Mouse (Mus musculus): ENCODE results near the gene P2ry4. TPM values are rescaled to one million over a fixed set of nuclear protein-coding genes. Genes with fewer than 3 reads are reported as not detected.

P2ry4 gene
- polyA plus RNA-seq, 1 experiment = not detected

GRCm38 (mm10) chrX:100599755-100600154 is 5.1 kb upstream of the P2ry4 start:
- H3K9me3 ChIP-seq = no peaks in the 10 kb centered on the region
- TF ChIP-seq GATA1 (IDR thresholded peaks at IDR 0.05; ENCODE audit: borderline replicate concordance, low read length) (no peak), FLI1 (IDR thresholded peaks at IDR 0.05; ENCODE audit: low read length) (no peak)
- peaks cover 21% of the 10 kb centered on the region for H3K4me1 ChIP-seq
- peaks cover 11% of the 10 kb centered on the region for H3K27me3 ChIP-seq (replicated peaks)
- no peak overlapping the region for H3K4me3 ChIP-seq (replicated peaks)
- H3K36me3 ChIP-seq (replicated peaks; ENCODE audit: low read length) = no peaks in the 10 kb centered on the region

GRCm38 (mm10) chrX:100597439-100597838 is 2.8 kb upstream of the P2ry4 start:
- TF ChIP-seq FLI1 (IDR thresholded peaks at IDR 0.05; ENCODE audit: low read length) (no peak), GATA1 (IDR thresholded peaks at IDR 0.05; ENCODE audit: borderline replicate concordance, low read length) (no peak)
- H3K4me3 ChIP-seq (replicated peaks) = no peak overlapping the region

GRCm38 (mm10) chrX:100571951-100572350 is 22.7 kb downstream of the P2ry4 start, which contains the start of gene Awat1:
Gene Awat1 (plus strand): TSS chrX:100572251.
- no peak for TF ChIP-seq FLI1 (IDR thresholded peaks at IDR 0.05; ENCODE audit: low read length)
- TF ChIP-seq GATA1 (IDR thresholded peaks at IDR 0.05; ENCODE audit: borderline replicate concordance, low read length) = no peak
- H3K4me3 ChIP-seq (replicated peaks) = no peak within 1 kb of the TSS
- H3K36me3 ChIP-seq (replicated peaks; ENCODE audit: low read length) = no peaks in the 10 kb centered on the region
- no peaks in the 10 kb centered on the region for H3K4me1 ChIP-seq
- H3K9me3 ChIP-seq = no peaks in the 10 kb centered on the region
- H3K27me3 ChIP-seq (replicated peaks) = peaks cover 30% of the 10 kb centered on the region

More at GRCm38 (mm10) chrX:100597439-100597838, 2.8 kb upstream of the P2ry4 start:
- H3K27me3 ChIP-seq (replicated peaks) = peaks cover 33% of the 10 kb centered on the region
- peaks cover 21% of the 10 kb centered on the region for H3K4me1 ChIP-seq
- no peaks in the 10 kb centered on the region for H3K36me3 ChIP-seq (replicated peaks; ENCODE audit: low read length)
- peaks cover 3% of the 10 kb centered on the region; the same call in 1 of the 2 replicates for H3K9me3 ChIP-seq

- no peaks in the 10 kb centered on the region for H3K9me3 ChIP-seq
- H3K27me3 ChIP-seq (replicated peaks) = peaks cover 14% of the 10 kb centered on the region
- TF ChIP-seq GATA1 (IDR thresholded peaks at IDR 0.05; ENCODE audit: borderline replicate concordance, low read length) = no peak
- no peak for TF ChIP-seq FLI1 (IDR thresholded peaks at IDR 0.05; ENCODE audit: low read length)
Observed at GRCm38 (mm10) chrX:100565696-100566095, 29.0 kb downstream of the P2ry4 start.

GRCm38 (mm10) chrX:100556026-100556425 is 38.6 kb downstream of the P2ry4 start:
- Histone ChIP-seq H3K4me1 (no peaks in the 10 kb centered on the region), H3K9me3 (no peaks in the 10 kb centered on the region), H3K27me3 (replicated peaks) (peaks cover 6% of the 10 kb centered on the region), H3K4me3 (replicated peaks) (no peak overlapping the region), H3K36me3 (replicated peaks; ENCODE audit: low read length) (no peaks in the 10 kb centered on the region)
- no peak for TF ChIP-seq FLI1 (IDR thresholded peaks at IDR 0.05; ENCODE audit: low read length)
- no peak for TF ChIP-seq GATA1 (IDR thresholded peaks at IDR 0.05; ENCODE audit: borderline replicate concordance, low read length)

More at GRCm38 (mm10) chrX:100565696-100566095, 29.0 kb downstream of the P2ry4 start:
- H3K4me3 ChIP-seq (replicated peaks) = no peak overlapping the region
- no peaks in the 10 kb centered on the region for H3K4me1 ChIP-seq
- H3K36me3 ChIP-seq (replicated peaks; ENCODE audit: low read length) = no peaks in the 10 kb centered on the region

Other genes with a start within 250 kb of the P2ry4 start
- gene Otud6a, start 165.9 kb downstream of the P2ry4 start, polyA plus RNA-seq (2012; ENCODE audit: insufficient read depth, low replicate concordance) = 0.18 TPM in 1 of 2 replicates, not detected in the other
- gene Awat2, start 152.2 kb downstream of the P2ry4 start, polyA plus RNA-seq (2012; ENCODE audit: insufficient read depth, low replicate concordance) = not detected in 2 replicates
- gene Igbp1, start 100.6 kb downstream of the P2ry4 start, polyA plus RNA-seq (2012; ENCODE audit: insufficient read depth, low replicate concordance) = 1.5 and 30.6 TPM in 2 replicates
- gene Dgat2l6, start 70.0 kb downstream of the P2ry4 start, polyA plus RNA-seq (2012; ENCODE audit: insufficient read depth, low replicate concordance) = not detected in 2 replicates
- gene Awat1, start 22.6 kb downstream of the P2ry4 start, polyA plus RNA-seq (2012; ENCODE audit: insufficient read depth, low replicate concordance) = not detected in 2 replicates
- not detected in 2 replicates for gene Arr3, start 10.6 kb upstream of the P2ry4 start, polyA plus RNA-seq (2012; ENCODE audit: insufficient read depth, low replicate concordance)
- gene Kif4, start 30.9 kb upstream of the P2ry4 start, polyA plus RNA-seq (2012; ENCODE audit: insufficient read depth, low replicate concordance) = 1.2 TPM in 1 of 2 replicates, not detected in the other
- 3.9 and 16.7 TPM in 2 replicates for gene Pdzd11, start 31.7 kb upstream of the P2ry4 start, polyA plus RNA-seq (2012; ENCODE audit: insufficient read depth, low replicate concordance)
- gene Gdpd2, start 135.0 kb upstream of the P2ry4 start, polyA plus RNA-seq (2012; ENCODE audit: insufficient read depth, low replicate concordance) = not detected in 2 replicates
- gene Dlg3, start 172.9 kb upstream of the P2ry4 start, polyA plus RNA-seq (2012; ENCODE audit: insufficient read depth, low replicate concordance) = 1.6 and 9.7 TPM in 2 replicates

Data from megakaryocyte, embryonic 14.5 days (primary cell).